Mouse (Mus musculus) hindbrain, embryonic 14.5 days (tissue): ENCODE measurements around the gene Pold4. TPM values are rescaled to one million over a fixed set of nuclear protein-coding genes. Genes with fewer than 3 reads are reported as not detected.

Experiments used
- ATAC-seq: fragments of 200-750 bp; cut with Nextera tagmentation; 2 replicates; pipeline ENCODE4 v1.8.0; 2017; ENCODE audit warnings: moderate number of reproducible peaks, mild to moderate bottlenecking, moderate TSS enrichment, moderate library complexity; ENCODE audit not compliant: low FRiP score
- DNase-seq: peaks from one replicate; pipeline ENCODE4 v3.0.0-alpha.2; 2015; ENCODE audit warnings: low spot score
- H3K27ac ChIP-seq: fragments of 300-500 bp; sonication (generic); 2 replicates; pipeline ENCODE4 v1.5.1; 2014; ENCODE audit warnings: mild to moderate bottlenecking, moderate library complexity
- H3K27me3 ChIP-seq: fragments of 300-500 bp; sonication (generic); 2 replicates; pipeline ENCODE4 v1.6.1; 2014; ENCODE audit warnings: mild to moderate bottlenecking, low read length, mixed read lengths; ENCODE audit not compliant: control insufficient read depth, insufficient read depth
- H3K36me3 ChIP-seq: fragments of 300-500 bp; sonication (generic); replicated peaks from 2 replicates; pipeline ENCODE4 v1.6.1; 2014; ENCODE audit not compliant: control insufficient read depth, insufficient read depth
- H3K4me1 ChIP-seq: fragments of 300-500 bp; sonication (generic); replicated peaks from 2 replicates; pipeline ENCODE4 v1.6.1; 2014; ENCODE audit warnings: antibody characterized with exemption, low read length, mixed read lengths; ENCODE audit not compliant: control insufficient read depth, insufficient read depth
- H3K4me2 ChIP-seq: fragments of 300-500 bp; sonication (generic); replicated peaks from 2 replicates; pipeline ENCODE4 v1.6.1; 2014; ENCODE audit warnings: mild to moderate bottlenecking, moderate library complexity
- H3K4me3 ChIP-seq: fragments of 300-500 bp; sonication (generic); replicated peaks from 2 replicates; pipeline ENCODE4 v1.5.1; 2014; ENCODE audit warnings: mild to moderate bottlenecking, low read length
- H3K9ac ChIP-seq: fragments of 300-500 bp; sonication (generic); 2 replicates; pipeline ENCODE4 v1.6.1; 2014
- H3K9me3 ChIP-seq: fragments of 300-500 bp; sonication (generic); 2 replicates; pipeline ENCODE4 v1.6.1; 2016; ENCODE audit warnings: low read length; ENCODE audit not compliant: control insufficient read depth
- WGBS: fragments of 180-500 bp; shearing (Covaris S2); extraction: QIAGEN DNeasy Blood & Tissue Kit; methylation state at CpG from one replicate; pipeline ENCODE4 v1.1.7; 2014; 5-methylcytosine and 5-hydroxymethylcytosine counted together
- polyA plus RNA-seq: library from polyadenylated mRNA; unstranded; fragments of >200 nt; fragmentation: Nextera tagmentation; extraction: Ambion mirVana; gene quantifications from 2 replicates; pipeline ENCODE4 v1.2.1, GENCODE M21; 2014

The Pold4 gene
- polyA plus RNA-seq, 1 experiment from 2014 or later, result 20.4 TPM

DNA sequence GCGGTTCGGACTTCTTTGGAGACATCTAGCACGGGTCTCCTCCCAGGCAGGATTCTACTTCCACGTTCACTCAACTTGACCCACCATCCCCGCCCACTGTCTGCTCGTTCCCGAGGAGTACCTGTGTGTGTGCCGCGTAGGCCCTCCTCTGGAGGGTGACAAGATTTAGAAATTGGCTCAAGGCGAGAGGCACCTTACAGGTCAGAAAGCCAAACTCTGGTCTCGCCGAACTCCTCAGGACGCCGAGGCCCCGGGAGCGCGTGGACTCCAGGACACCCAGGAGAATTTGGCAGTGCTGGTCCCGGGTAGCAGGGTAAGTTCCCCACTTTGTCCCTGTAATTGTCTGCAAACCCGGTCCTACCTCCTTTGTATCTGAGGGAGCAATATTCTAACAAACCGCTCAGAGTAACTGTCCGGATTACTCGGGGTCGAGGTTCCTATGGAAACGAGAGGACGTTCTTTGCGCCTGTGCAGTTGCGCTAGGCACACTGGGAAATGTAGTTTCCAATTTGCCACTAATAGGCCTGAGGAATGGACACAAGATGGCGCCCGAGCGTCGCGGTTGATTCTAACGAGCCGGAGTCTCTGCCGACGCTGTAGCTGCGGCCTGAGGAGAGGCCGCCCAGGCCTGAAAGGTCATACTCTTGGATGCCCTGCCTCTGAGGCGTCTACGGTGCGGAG lies 25.7 kb downstream of the Pold4 start:
- ATAC-seq, result peak; percentile 91
- WGBS, result under 1% methylated on average over 41 of the region's 41 CpGs
- H3K36me3 ChIP-seq, result no peaks in the 10 kb centered on the region
- no peak overlapping the region for H3K27ac ChIP-seq
- H3K9me3 ChIP-seq, result no peaks in the 10 kb centered on the region
- no peaks in the 10 kb centered on the region for H3K27me3 ChIP-seq
- H3K4me3 ChIP-seq, result peak overlapping the region; percentile 59
- peak overlapping the region; percentile 85 for H3K4me2 ChIP-seq
- H3K9ac ChIP-seq, result peak overlapping the region; percentile 60
- DNase-seq, result peak; percentile 99
- 0 out of 2 replicates have a peak, but pooled peaks cover 4% of the 10 kb centered on the region for H3K4me1 ChIP-seq

DNA sequence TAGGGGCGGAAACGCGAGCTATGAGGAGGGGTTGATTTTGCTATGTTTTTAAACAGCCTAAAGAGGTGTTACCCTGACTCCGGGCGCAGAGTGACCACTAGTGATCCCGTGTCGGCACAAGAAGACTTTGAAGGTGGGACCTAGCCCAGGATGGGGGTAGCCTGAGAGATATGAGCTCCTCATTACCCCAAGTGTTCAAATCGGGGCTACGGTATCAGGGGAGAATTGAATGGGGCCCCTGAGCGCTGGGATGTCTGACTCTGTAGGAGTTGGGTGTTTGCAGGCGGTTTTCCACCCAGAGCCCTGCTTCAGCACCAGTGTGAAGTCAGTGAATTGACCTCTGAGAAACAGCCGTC lies 26.2 kb downstream of the Pold4 start:
- Histone ChIP-seq H3K4me1 (0 out of 2 replicates have a peak, but pooled peaks cover 4% of the 10 kb centered on the region), H3K27ac (no peak overlapping the region), H3K36me3 (no peaks in the 10 kb centered on the region), H3K9me3 (no peaks in the 10 kb centered on the region), H3K4me2 (peak overlapping the region; percentile 85), H3K9ac (peak overlapping the region; percentile 60), H3K27me3 (no peaks in the 10 kb centered on the region), H3K4me3 (peak overlapping the region; percentile 59)
- no peak; the same call in 1 of the 2 replicates for ATAC-seq
- WGBS, result 16% methylated on average over 12 of the region's 12 CpGs
- no peak for DNase-seq

DNA sequence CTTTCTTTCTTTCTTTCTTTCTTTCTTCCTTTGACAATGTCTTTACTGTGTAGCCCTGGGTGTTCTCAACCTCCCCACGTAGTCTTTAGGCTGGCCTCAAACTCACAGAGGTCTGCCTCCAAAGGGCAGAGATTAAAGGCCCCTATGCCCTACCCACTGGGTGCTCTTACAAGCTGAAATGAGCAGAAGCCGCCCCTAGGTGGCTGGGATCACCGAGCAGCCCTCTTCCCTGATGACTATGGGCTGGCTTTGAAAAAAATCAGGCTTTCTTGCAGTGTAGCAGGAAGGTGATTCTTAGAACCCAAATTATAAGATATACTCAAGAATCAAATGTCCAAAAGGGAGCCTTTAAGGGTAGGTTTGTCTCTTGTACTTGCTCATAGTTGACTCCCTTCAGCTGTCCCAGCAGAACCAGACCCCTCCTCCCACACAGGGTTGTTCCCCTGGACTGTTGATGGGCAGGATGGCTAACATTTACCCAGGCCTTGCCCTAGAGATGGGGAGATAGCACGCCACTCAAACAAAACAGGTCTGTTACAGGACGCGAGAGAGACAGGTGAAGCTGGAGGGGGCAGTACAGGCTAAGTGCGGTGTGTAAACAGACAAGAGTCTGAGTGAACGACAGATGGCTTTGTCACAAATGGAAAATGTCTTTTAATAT lies 29.5 kb downstream of the Pold4 start:
- Histone ChIP-seq H3K4me1 (0 out of 2 replicates have a peak, but pooled peaks cover 4% of the 10 kb centered on the region), H3K9me3 (no peaks in the 10 kb centered on the region), H3K36me3 (no peaks in the 10 kb centered on the region), H3K9ac (no peak overlapping the region), H3K4me3 (no peak overlapping the region), H3K4me2 (no peak overlapping the region), H3K27ac (no peak overlapping the region), H3K27me3 (no peaks in the 10 kb centered on the region)
- no peak for ATAC-seq
- no peak for DNase-seq
- 57% methylated on average over 8 of the region's 8 CpGs for WGBS

DNA sequence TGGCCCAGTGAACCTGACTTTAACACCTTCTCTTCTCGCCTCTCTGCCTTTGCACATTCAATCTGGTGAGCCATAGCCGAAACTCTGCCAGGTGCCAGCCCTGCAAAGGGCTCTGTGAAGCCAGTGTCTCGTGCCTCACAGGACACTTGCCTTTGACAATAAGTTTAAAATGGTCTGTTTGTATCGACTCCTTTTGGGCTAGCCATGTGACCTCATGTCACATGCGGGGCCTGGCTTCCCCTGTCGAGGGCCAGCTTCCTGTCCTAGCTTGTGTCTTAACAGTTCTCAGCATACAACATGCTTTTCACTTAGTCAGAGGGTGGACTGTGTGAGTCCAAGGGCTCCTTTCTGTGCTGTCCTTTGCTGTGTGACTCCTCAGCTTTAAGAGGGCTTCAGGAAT lies 31.1 kb downstream of the Pold4 start:
- Histone ChIP-seq H3K4me3 (no peak overlapping the region), H3K27ac (no peak overlapping the region), H3K4me2 (no peak overlapping the region), H3K9me3 (no peaks in the 10 kb centered on the region), H3K36me3 (no peaks in the 10 kb centered on the region), H3K9ac (no peak overlapping the region), H3K4me1 (0 out of 2 replicates have a peak, but pooled peaks cover 3% of the 10 kb centered on the region), H3K27me3 (peaks cover 7% of the 10 kb centered on the region)
- no peak for ATAC-seq
- DNase-seq, result no peak
- 80% methylated on average over 6 of the region's 6 CpGs for WGBS

- ATAC-seq, result no peak
- WGBS, result 74% methylated on average over 14 of the region's 14 CpGs
- Histone ChIP-seq H3K27ac (no peak overlapping the region), H3K4me3 (no peak overlapping the region), H3K4me2 (no peak overlapping the region), H3K27me3 (peaks cover 16% of the 10 kb centered on the region), H3K36me3 (no peaks in the 10 kb centered on the region), H3K4me1 (no peaks in the 10 kb centered on the region), H3K9ac (no peak overlapping the region), H3K9me3 (no peaks in the 10 kb centered on the region)
- no peak for DNase-seq
Measured at GRCm38 (mm10) chr19:4263702-4264101, 32.0 kb downstream of the Pold4 start.

DNA sequence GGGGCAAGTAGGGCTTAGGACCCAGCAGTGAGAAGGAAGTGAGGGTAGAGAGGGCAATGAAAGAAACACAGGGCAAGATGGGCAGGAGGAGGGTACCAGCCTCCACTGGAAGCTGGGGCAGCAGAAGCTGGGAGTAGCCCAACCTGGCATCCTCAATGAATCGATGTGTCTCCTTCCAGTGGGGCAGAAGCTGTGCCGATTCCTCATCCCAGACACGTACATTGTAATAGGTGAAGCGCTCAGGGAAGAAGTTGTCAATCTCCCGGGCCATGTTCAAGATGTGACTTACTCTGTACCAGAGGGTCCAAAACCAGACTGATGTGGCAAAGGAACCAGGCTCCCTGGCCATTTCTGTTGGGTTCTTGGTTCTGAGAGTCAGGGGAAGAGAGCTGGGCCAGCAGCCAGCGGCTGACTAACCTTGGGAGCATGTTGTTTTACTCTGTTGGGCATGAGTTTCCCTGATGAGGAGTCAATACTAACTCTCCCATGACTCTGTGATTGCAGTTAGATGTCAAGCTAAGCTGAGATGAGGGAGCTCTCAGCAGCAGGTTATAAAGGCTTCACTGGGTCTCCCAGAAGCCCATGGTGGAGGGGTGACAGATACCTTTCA lies 32.6 kb downstream of the Pold4 start:
- Histone ChIP-seq H3K36me3 (no peaks in the 10 kb centered on the region), H3K27ac (no peak overlapping the region), H3K4me2 (no peak overlapping the region), H3K4me1 (peaks cover 3% of the 10 kb centered on the region; the same call in 1 of the 2 replicates), H3K27me3 (peaks cover 21% of the 10 kb centered on the region), H3K9ac (no peak overlapping the region), H3K9me3 (no peaks in the 10 kb centered on the region), H3K4me3 (no peak overlapping the region)
- no peak for ATAC-seq
- no peak for DNase-seq
- 96% methylated on average over 6 of the region's 6 CpGs for WGBS

GRCm38 (mm10) chr19:4265956-4266355 lies 34.3 kb downstream of the Pold4 start:
- WGBS, result 67% methylated on average over 4 of the region's 4 CpGs
- H3K4me1 ChIP-seq, result peaks cover 3% of the 10 kb centered on the region; the same call in 1 of the 2 replicates
- no peak overlapping the region for H3K27ac ChIP-seq
- DNase-seq (no peak), ATAC-seq (no peak)
- no peak overlapping the region for H3K4me2 ChIP-seq
- H3K36me3 ChIP-seq, result peaks cover 14% of the 10 kb centered on the region
- H3K27me3 ChIP-seq, result peaks cover 28% of the 10 kb centered on the region
- no peak overlapping the region for H3K9ac ChIP-seq
- no peaks in the 10 kb centered on the region for H3K9me3 ChIP-seq
- no peak overlapping the region for H3K4me3 ChIP-seq

DNA sequence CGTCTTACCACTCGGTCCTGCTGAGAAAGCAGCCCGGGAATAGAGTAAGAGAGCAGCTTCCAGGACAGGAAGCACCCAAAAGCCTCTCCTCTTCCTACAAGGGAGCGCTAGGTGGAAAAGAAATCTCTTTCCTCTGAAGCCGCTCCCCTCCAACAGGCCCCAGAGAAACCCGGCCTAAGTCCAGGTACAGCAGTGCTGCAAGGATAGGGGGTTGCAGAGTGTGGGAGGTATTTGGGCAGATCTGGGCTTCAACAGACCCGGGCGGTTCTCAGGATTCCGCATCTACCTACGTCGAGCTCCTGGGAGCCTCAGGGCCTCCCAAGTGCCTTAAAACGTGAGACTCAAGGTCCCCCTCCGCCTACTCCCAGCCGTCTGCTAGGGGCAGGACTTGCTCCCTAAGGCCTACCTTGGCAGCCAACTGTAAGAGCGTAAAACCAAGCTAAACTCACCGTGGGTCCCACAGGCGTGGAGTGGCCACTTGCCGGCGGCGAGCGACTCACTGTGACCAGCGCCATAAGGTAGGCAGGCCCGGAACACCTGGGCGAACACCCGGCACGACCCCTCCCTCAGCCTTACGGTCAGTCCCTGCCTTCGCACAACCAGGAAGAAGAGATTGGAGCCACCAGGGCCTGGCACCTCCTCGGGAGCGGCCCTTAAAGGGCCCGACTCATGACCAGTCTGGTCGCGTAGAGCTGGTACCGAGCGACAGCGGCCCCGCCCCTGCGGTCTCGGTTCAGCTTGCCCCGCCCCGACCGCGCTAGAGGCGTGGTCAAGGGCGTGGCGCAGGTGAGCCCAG lies 37.1 kb downstream of the Pold4 start, which contains the start of gene Ssh3:
TSS of gene Ssh3 (minus strand) at position 615 of the 796 bp plus-strand sequence.
- DNase-seq, result no peak
- WGBS, result 7% methylated on average over 46 of the region's 46 CpGs
- H3K27ac ChIP-seq, result no peak within 1 kb of the TSS

More for the DNA sequence above, 37.1 kb downstream of the Pold4 start, which contains the start of gene Ssh3:
- Histone ChIP-seq H3K9ac (peak within 1 kb of the TSS; percentile 46; the same call in 1 of the 2 replicates), H3K27me3 (peaks cover 28% of the 10 kb centered on the region), H3K4me2 (peak within 1 kb of the TSS; percentile 48), H3K4me3 (peak within 1 kb of the TSS; percentile 29), H3K36me3 (peaks cover 35% of the 10 kb centered on the region), H3K9me3 (no peaks in the 10 kb centered on the region), H3K4me1 (peaks cover 3% of the 10 kb centered on the region; the same call in 1 of the 2 replicates)
- ATAC-seq, result no peak
